Mouse (Mus musculus): ENCODE measurements around the gene Crtap.
A peak's percentile ranks its signal among the peaks of the same experiment; 100 is the strongest.

- TF ChIP-seq CTCF (IDR thresholded peaks at IDR 0.05; ENCODE audit: extremely low read depth, insufficient read length, insufficient replicate concordance, low read depth, low read length), result peak; percentile 39; the same call in 1 of the 2 replicates
- TF ChIP-seq POLR2A (IDR thresholded peaks at IDR 0.05; ENCODE audit: low read depth, low read length), result no peak
Observed at GRCm38 (mm10) chr9:114380881-114381733, 9.4 kb downstream of the Crtap start.

Data from small intestine, adult 2 months (tissue).